8 mouse cellular contexts compared by ENCODE assay signal in genomic region chr2:166426960-166427359, GRCm38 (mm10).
DNase-seq lines count a peak whose midpoint lies in the region; ATAC-seq lines count a peak whose summit lies in the region.

No protein-coding gene starts in this region.

- peak; percentile 58; the same call in 1 of the 2 replicates for ATAC-seq in kidney, embryonic 16.5 days (ENCODE audit: low FRiP score, low TSS enrichment)
- ATAC-seq in megakaryocyte progenitor cell, adult 5-6 weeks (replicated peaks; ENCODE audit: poor library complexity) = no peak
- no peak for ATAC-seq in activated CD4-positive, CD25-positive, alpha-beta regulatory T cell, adult 4 months

- H3K4me2 ChIP-seq in kidney, embryonic 16.5 days (replicated peaks; ENCODE audit: low read depth, low read length) = no peak overlapping the region

- H3K4me1 ChIP-seq in kidney, embryonic 16.5 days (ENCODE audit: insufficient read depth, low read length) = peaks cover 14% of the 10 kb centered on the region

- no peaks in the 10 kb centered on the region for H3K9me3 ChIP-seq in kidney, embryonic 16.5 days (ENCODE audit: low read length)

- DNase-seq in urinary bladder, postnatal 4 days (ENCODE audit: low spot score in 2 of 2) = peak; percentile 54 to 65
- no peak for DNase-seq in urinary bladder, adult 18-20 months (ENCODE audit: low spot score in 2 of 2)
- peak; percentile 38 to 70 for DNase-seq in gastrocnemius, postnatal 4 days (ENCODE audit: low spot score in 2 of 2)
- peak; percentile 68 for DNase-seq in retina, embryonic 14.5 days (ENCODE audit: low spot score)
- DNase-seq in layer of hippocampus, adult 18-20 months (ENCODE audit: low spot score in 2 of 2) = no peak

- H3K27me3 ChIP-seq in kidney, embryonic 16.5 days (ENCODE audit: insufficient read depth, low read length) = no peaks in the 10 kb centered on the region

- 24% methylated on average over 10 of the region's 10 CpGs for WGBS in kidney, embryonic 16.5 days

- no peaks in the 10 kb centered on the region for H3K36me3 ChIP-seq in kidney, embryonic 16.5 days (ENCODE audit: insufficient read depth, low read length)

- no peak overlapping the region for H3K9ac ChIP-seq in kidney, embryonic 16.5 days (replicated peaks; ENCODE audit: low read length)

- no peak overlapping the region for H3K4me3 ChIP-seq in kidney, embryonic 16.5 days (ENCODE audit: low read length)

- no peak overlapping the region for H3K27ac ChIP-seq in kidney, embryonic 16.5 days (ENCODE audit: low read length)

Comparison
In these comparisons a context has a peak if more than half of its experiments do, and no peak if none do; other contexts are left out.
1. DNase-seq: peak in urinary bladder, postnatal 4 days (2 of 2), gastrocnemius, postnatal 4 days (2 of 2) and retina, embryonic 14.5 days (single experiment); none in urinary bladder, adult 18-20 months (0 of 2) and layer of hippocampus, adult 18-20 months (0 of 2).